16 mouse cellular contexts compared by ENCODE assay signal in genomic region chr11:117454086-117454485, GRCm38 (mm10). TPM values are rescaled to one million over a fixed set of nuclear protein-coding genes. Genes with fewer than 3 reads are reported as not detected.
DNase-seq lines count a peak whose midpoint lies in the region; ATAC-seq and TF ChIP-seq lines count a peak whose summit lies in the region.
"Had no signal": no experiment of that assay in that cellular context is flagged by ENCODE, and none has a peak within 500 bp of the region (broad histone marks: within the 10 kb centered on the region; RNA-seq: fewer than 3 reads in every experiment).

No protein-coding gene starts in this region.

- TF ChIP-seq EP300 in stomach, postnatal 0 days (optimal IDR thresholded peaks at IDR 0.05) = no peak

- ATAC-seq in stomach, embryonic 14.5 days (ENCODE audit: insufficient number of reproducible peaks, insufficient read depth, low FRiP score, low read depth) = peak; percentile 53; the same call in 1 of the 2 replicates
- ATAC-seq in stomach, postnatal 0 days (ENCODE audit: low FRiP score, low TSS enrichment) = no peak
- 0 out of 2 replicates have a peak, but pooled peaks have one; percentile 38 for ATAC-seq in forebrain, embryonic 15.5 days (replicated peaks)
- no peak for ATAC-seq in midbrain, embryonic 14.5 days (ENCODE audit: low FRiP score, low TSS enrichment)
- ATAC-seq in inflammation-experienced regulatory T-cells, adult 6 months = no peak
- ATAC-seq: CD4-positive, CD25-positive, alpha-beta regulatory T cell, adult 4 months; intestine, embryonic 15.5 days; Patski had no signal

- no peak for DNase-seq in stomach, postnatal 0 days (ENCODE audit: low spot score)
- DNase-seq in midbrain, embryonic 14.5 days = peak; percentile 44
- no peak for DNase-seq in thymus, adult 18-20 months
- DNase-seq in ovary, postnatal 36 days (ENCODE audit: low spot score) = no peak
- DNase-seq: adrenal gland, adult 2 months; lung, postnatal 36 days; right cerebral cortex, postnatal 25 days had no signal

- no peaks in the 10 kb centered on the region for H3K36me3 ChIP-seq in stomach, embryonic 14.5 days (ENCODE audit: control insufficient read depth, insufficient read depth, low read length)
- H3K36me3 ChIP-seq in stomach, postnatal 0 days (ENCODE audit: control insufficient read depth, insufficient read depth, low read length) = no peaks in the 10 kb centered on the region
- no peaks in the 10 kb centered on the region for H3K36me3 ChIP-seq in forebrain, embryonic 15.5 days
- H3K36me3 ChIP-seq in midbrain, embryonic 14.5 days (ENCODE audit: control insufficient read depth, insufficient read depth, low read length) = no peaks in the 10 kb centered on the region
- H3K36me3 ChIP-seq: heart, embryonic 12.5 days; intestine, embryonic 15.5 days; stomach, embryonic 15.5 days had no signal

- no peak overlapping the region for H3K27ac ChIP-seq in stomach, embryonic 14.5 days (ENCODE audit: low read length)
- H3K27ac ChIP-seq in stomach, postnatal 0 days (replicated peaks) = no peak overlapping the region
- peak overlapping the region; percentile 57 for H3K27ac ChIP-seq in forebrain, embryonic 15.5 days (replicated peaks)
- H3K27ac ChIP-seq in midbrain, embryonic 14.5 days (replicated peaks; ENCODE audit: low read depth, low read length) = peak overlapping the region; percentile 49
- H3K27ac ChIP-seq: intestine, embryonic 15.5 days; stomach, embryonic 15.5 days had no signal

- no peaks in the 10 kb centered on the region for H3K9me3 ChIP-seq in stomach, embryonic 14.5 days (ENCODE audit: control insufficient read depth, low read depth, low read length)
- H3K9me3 ChIP-seq in stomach, postnatal 0 days (ENCODE audit: control insufficient read depth, low read length) = no peaks in the 10 kb centered on the region
- no peaks in the 10 kb centered on the region for H3K9me3 ChIP-seq in forebrain, embryonic 15.5 days
- H3K9me3 ChIP-seq in midbrain, embryonic 14.5 days (ENCODE audit: control insufficient read depth, low read length) = no peaks in the 10 kb centered on the region
- H3K9me3 ChIP-seq: heart, embryonic 12.5 days; intestine, embryonic 15.5 days; stomach, embryonic 15.5 days had no signal

- 0 out of 2 replicates have a peak, but pooled peaks cover 3% of the 10 kb centered on the region for H3K4me1 ChIP-seq in stomach, embryonic 14.5 days (ENCODE audit: control insufficient read depth, insufficient read depth, low read length)
- H3K4me1 ChIP-seq in stomach, postnatal 0 days (replicated peaks; ENCODE audit: control insufficient read depth, insufficient read depth) = no peaks in the 10 kb centered on the region
- H3K4me1 ChIP-seq in forebrain, embryonic 15.5 days = peaks cover 11% of the 10 kb centered on the region
- H3K4me1 ChIP-seq in midbrain, embryonic 14.5 days (ENCODE audit: control insufficient read depth, insufficient read depth, low read length) = peaks cover 11% of the 10 kb centered on the region; the same call in 1 of the 2 replicates
- H3K4me1 ChIP-seq: stomach, embryonic 15.5 days had no signal

- 12% methylated on average over 10 of the region's 10 CpGs for WGBS in stomach, embryonic 14.5 days
- WGBS in stomach, postnatal 0 days = 27% methylated on average over 10 of the region's 10 CpGs
- 4% methylated on average over 10 of the region's 10 CpGs for WGBS in forebrain, embryonic 15.5 days
- WGBS in midbrain, embryonic 14.5 days = 29% methylated on average over 10 of the region's 10 CpGs

- H3K27me3 ChIP-seq in stomach, embryonic 14.5 days (ENCODE audit: control insufficient read depth, insufficient read depth, low read length) = no peaks in the 10 kb centered on the region; the same call in 1 of the 2 replicates
- no peaks in the 10 kb centered on the region for H3K27me3 ChIP-seq in stomach, postnatal 0 days (ENCODE audit: control insufficient read depth, insufficient read depth, low read length)
- H3K27me3 ChIP-seq in forebrain, embryonic 15.5 days = peaks cover 1% of the 10 kb centered on the region; the same call in 1 of the 2 replicates
- H3K27me3 ChIP-seq in midbrain, embryonic 14.5 days (ENCODE audit: control insufficient read depth, insufficient read depth, low read length) = no peaks in the 10 kb centered on the region

- TF ChIP-seq CTCF in stomach, postnatal 0 days (IDR thresholded peaks at IDR 0.05; ENCODE audit: low read depth) = no peak

- no peak overlapping the region for H3K9ac ChIP-seq in stomach, embryonic 14.5 days (replicated peaks; ENCODE audit: low read depth, low read length)
- no peak overlapping the region for H3K9ac ChIP-seq in stomach, postnatal 0 days (ENCODE audit: low read length)
- H3K9ac ChIP-seq in forebrain, embryonic 15.5 days (replicated peaks) = no peak overlapping the region
- H3K9ac ChIP-seq in midbrain, embryonic 14.5 days (replicated peaks; ENCODE audit: low read length) = no peak overlapping the region
- H3K9ac ChIP-seq: heart, embryonic 12.5 days; intestine, embryonic 15.5 days; stomach, embryonic 15.5 days had no signal

- H3K4me3 ChIP-seq in stomach, embryonic 14.5 days (ENCODE audit: low read depth, low read length) = no peak overlapping the region
- H3K4me3 ChIP-seq in stomach, postnatal 0 days (ENCODE audit: low read depth, low read length) = no peak overlapping the region
- no peak overlapping the region for H3K4me3 ChIP-seq in forebrain, embryonic 15.5 days
- no peak overlapping the region for H3K4me3 ChIP-seq in midbrain, embryonic 14.5 days (replicated peaks; ENCODE audit: low read depth, low read length)
- H3K4me3 ChIP-seq: heart, embryonic 12.5 days; intestine, embryonic 15.5 days; stomach, embryonic 15.5 days had no signal

- no peak overlapping the region for H3K4me2 ChIP-seq in stomach, embryonic 14.5 days (replicated peaks; ENCODE audit: low read depth, low read length)
- H3K4me2 ChIP-seq in stomach, postnatal 0 days (replicated peaks; ENCODE audit: low read depth) = no peak overlapping the region
- H3K4me2 ChIP-seq in forebrain, embryonic 15.5 days (replicated peaks) = no peak overlapping the region
- no peak overlapping the region for H3K4me2 ChIP-seq in midbrain, embryonic 14.5 days (ENCODE audit: low read length)
- H3K4me2 ChIP-seq: heart, embryonic 12.5 days; intestine, embryonic 15.5 days; stomach, embryonic 15.5 days had no signal

RNA-seq across cellular contexts. Expression of gene Gm11733, which starts 30.1 kb away (rescaled TPM):
- polyA plus RNA-seq in stomach, embryonic 14.5 days (2014; fragmentation: Nextera tagmentation; extraction: Ambion mirVana) = not detected in 2 replicates
- not detected in 2 replicates for polyA plus RNA-seq in stomach, postnatal 0 days (2015; fragmentation: Nextera tagmentation; extraction: Ambion mirVana)
- 0.28 TPM in 1 of 2 replicates, not detected in the other for polyA plus RNA-seq in forebrain, embryonic 15.5 days (2015; fragmentation: Nextera tagmentation; extraction: Ambion mirVana)
- polyA plus RNA-seq in midbrain, embryonic 14.5 days (2014; fragmentation: Nextera tagmentation; extraction: Ambion mirVana) = 0.12 TPM in 1 of 2 replicates, not detected in the other
- polyA plus RNA-seq in inflammation-experienced regulatory T-cells, adult 6 months (2017; shearing (Covaris generic)) = not detected
- polyA plus RNA-seq: adrenal gland, adult 2 months; CD4-positive, CD25-positive, alpha-beta regulatory T cell, adult 4 months; heart, embryonic 12.5 days; intestine, embryonic 15.5 days; liver, adult 2 months; stomach, embryonic 15.5 days had no signal

Comparison
In these comparisons a context has a peak if more than half of its experiments do, and no peak if none do; other contexts are left out.
1. ATAC-seq: peak in stomach, embryonic 14.5 days (single experiment) and forebrain, embryonic 15.5 days (single experiment); none in stomach, postnatal 0 days (single experiment), midbrain, embryonic 14.5 days (single experiment) and inflammation-experienced regulatory T-cells, adult 6 months (single experiment).
2. H3K27ac ChIP-seq: peak in forebrain, embryonic 15.5 days (single experiment) and midbrain, embryonic 14.5 days (single experiment); none in stomach, embryonic 14.5 days (single experiment) and stomach, postnatal 0 days (single experiment).